Mouse (Mus musculus): Measurements from ENCODE around the gene Usf3. TPM values are rescaled to one million over a fixed set of nuclear protein-coding genes. Genes with fewer than 3 reads are reported as not detected.

Gene Usf3
- polyA plus RNA-seq, 1 experiment, result 7.7 TPM

DNA sequence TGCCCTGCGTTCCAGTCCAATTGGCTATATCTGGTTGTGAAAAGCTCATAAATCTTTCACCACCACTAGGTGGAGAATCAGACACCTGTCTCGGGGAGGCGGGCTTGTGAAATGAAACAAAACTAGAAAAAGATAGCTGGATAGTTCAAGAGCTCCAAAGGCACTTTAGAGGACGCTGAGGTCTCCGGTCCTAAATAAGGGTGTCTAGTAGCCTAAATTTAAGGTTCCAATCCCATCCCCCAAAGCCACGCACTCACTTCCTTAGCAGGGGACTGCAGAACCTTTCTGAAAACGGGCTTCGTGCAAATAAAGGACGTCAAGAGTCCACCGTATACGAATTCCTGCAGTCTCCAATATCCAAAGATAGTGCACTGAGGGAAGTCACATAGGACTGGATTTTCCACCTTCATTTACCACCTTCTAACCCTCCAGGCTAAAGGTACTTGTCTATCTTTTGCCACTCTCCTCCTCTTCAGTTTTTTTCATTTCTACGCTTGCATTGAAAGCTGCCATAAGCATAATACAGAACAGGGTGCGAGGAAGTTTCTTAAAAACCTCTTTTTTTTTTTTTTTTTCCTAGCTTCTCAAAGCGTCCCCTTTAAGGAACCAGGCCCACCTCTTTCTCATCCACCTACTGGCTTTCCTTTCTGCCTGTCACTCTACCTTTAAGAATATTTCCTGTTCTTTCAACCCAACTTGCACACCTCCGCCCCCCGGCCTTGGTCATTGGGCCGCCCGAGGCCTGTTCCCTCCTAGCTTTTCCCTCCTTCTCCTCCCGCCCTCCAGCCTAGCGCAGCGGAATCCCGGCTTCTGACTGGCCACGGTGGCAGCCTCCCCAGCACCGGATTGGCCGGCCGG lies 520 bp upstream of the Usf3 start:
- H3K27ac ChIP-seq (ENCODE audit: insufficient read depth, low read length), result peak overlapping the region; percentile 97
- H3K4me1 ChIP-seq (ENCODE audit: control insufficient read depth, insufficient read depth, insufficient read length), result peaks cover 9% of the 10 kb centered on the region
- under 1% methylated on average over 26 of the region's 26 CpGs for WGBS
- TF ChIP-seq POLR2A (IDR thresholded peaks at IDR 0.05; ENCODE audit: low read depth, low read length) (no peak; the same call in 1 of the 2 replicates), CTCF (IDR thresholded peaks at IDR 0.05; ENCODE audit: extremely low read depth, insufficient read depth, insufficient read length, insufficient replicate concordance) (no peak)
- no peaks in the 10 kb centered on the region for H3K36me3 ChIP-seq (ENCODE audit: control insufficient read depth, insufficient read depth, low read length)
- H3K4me3 ChIP-seq (ENCODE audit: extremely low read depth, insufficient read depth, insufficient read length), result peak overlapping the region; percentile 83
- no peaks in the 10 kb centered on the region for H3K27me3 ChIP-seq (ENCODE audit: control insufficient read depth, insufficient read depth, low read length)
- DNase-seq (ENCODE audit: low read depth in 1 of 2, low spot score in 2 of 2), result peak; percentile 95 to 98

DNA sequence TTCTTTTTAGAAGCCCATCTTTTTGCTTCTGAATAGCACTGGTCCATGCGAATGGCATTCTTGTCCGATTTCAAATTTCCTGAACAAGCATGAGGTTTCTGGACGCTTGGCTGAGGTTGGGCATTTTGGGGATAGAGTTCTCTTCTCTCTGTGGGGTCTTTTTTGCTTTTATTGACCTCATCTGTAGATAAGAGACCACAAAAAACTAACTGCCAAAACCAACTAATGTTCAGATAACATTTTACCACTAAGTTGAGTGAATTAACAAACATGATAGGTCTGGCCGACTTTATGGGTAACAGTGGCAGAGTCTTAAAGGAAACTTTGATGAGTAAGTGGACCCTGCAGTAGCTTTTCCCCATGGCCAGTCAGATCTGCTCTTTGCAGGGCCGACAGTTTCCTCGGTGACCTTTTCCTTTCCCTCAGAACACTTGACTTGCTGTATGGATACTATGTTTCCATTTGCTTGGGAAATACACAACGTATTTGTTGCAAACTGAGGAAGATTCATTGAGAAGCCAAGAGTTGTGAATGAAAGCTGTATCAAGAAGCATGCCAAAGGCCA lies 1.0 kb downstream of the Usf3 start:
- Histone ChIP-seq H3K4me3 (ENCODE audit: extremely low read depth, insufficient read depth, insufficient read length) (peak overlapping the region; percentile 80), H3K27me3 (ENCODE audit: control insufficient read depth, insufficient read depth, low read length) (no peaks in the 10 kb centered on the region), H3K4me1 (ENCODE audit: control insufficient read depth, insufficient read depth, insufficient read length) (peaks cover 9% of the 10 kb centered on the region), H3K36me3 (ENCODE audit: control insufficient read depth, insufficient read depth, low read length) (0 out of 2 replicates have a peak, but pooled peaks cover 1% of the 10 kb centered on the region), H3K27ac (ENCODE audit: insufficient read depth, low read length) (peak overlapping the region; percentile 92)
- TF ChIP-seq POLR2A (IDR thresholded peaks at IDR 0.05; ENCODE audit: low read depth, low read length) (no peak), CTCF (IDR thresholded peaks at IDR 0.05; ENCODE audit: extremely low read depth, insufficient read depth, insufficient read length, insufficient replicate concordance) (no peak)
- DNase-seq (ENCODE audit: low read depth in 1 of 2, low spot score in 2 of 2), result no peak
- WGBS, result 12% methylated on average over 7 of the region's 7 CpGs

DNA sequence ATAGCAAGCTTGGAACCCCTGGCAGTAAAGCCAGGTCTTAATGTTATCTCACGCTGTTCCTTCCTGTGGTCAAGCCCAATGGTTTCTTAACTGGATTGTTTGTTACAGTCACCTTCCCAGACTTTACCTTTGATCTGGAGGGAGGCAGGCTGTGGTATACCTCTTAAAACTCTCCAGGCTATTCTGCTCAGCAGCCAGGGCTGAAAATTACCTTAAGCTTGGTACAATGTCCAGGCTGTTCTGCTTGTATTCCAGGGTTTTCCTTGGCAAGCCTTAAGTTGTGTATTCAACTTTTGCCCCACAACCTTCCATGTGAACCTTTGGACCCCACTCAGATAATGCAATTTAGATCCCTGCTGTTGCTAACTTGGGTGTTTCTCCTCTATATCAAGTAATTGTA lies 2.0 kb downstream of the Usf3 start:
- no peaks in the 10 kb centered on the region for H3K27me3 ChIP-seq (ENCODE audit: control insufficient read depth, insufficient read depth, low read length)
- peaks cover 9% of the 10 kb centered on the region for H3K4me1 ChIP-seq (ENCODE audit: control insufficient read depth, insufficient read depth, insufficient read length)
- no peak overlapping the region for H3K4me3 ChIP-seq (ENCODE audit: extremely low read depth, insufficient read depth, insufficient read length)
- TF ChIP-seq POLR2A (IDR thresholded peaks at IDR 0.05; ENCODE audit: low read depth, low read length), result no peak
- no peak for TF ChIP-seq CTCF (IDR thresholded peaks at IDR 0.05; ENCODE audit: extremely low read depth, insufficient read depth, insufficient read length, insufficient replicate concordance)
- no peak overlapping the region for H3K27ac ChIP-seq (ENCODE audit: insufficient read depth, low read length)
- peaks cover 1% of the 10 kb centered on the region; the same call in 1 of the 2 replicates for H3K36me3 ChIP-seq (ENCODE audit: control insufficient read depth, insufficient read depth, low read length)
- WGBS, result 60% methylated on average over 1 of the region's 1 CpGs
- DNase-seq (ENCODE audit: low read depth in 1 of 2, low spot score in 2 of 2), result no peak

DNA sequence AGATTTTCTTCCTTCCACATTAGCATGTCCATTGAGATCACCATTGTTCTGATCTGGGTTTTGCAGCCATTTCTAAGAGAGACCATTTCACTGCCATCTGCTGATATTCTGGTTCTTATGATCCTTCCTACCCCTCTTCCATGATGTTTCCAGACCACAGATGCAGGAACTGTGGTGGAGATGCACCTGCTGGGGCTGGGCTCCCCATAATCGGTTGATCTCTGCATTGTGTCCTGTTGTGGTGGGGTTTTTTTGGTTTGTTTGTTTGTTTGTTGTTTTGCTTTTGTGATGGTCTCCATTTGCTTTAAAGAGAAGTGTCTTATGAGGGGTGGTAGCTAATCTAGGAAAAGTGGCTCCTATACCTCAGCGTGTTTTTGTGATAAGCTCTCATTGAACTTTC lies 3.5 kb downstream of the Usf3 start:
- Histone ChIP-seq H3K27me3 (ENCODE audit: control insufficient read depth, insufficient read depth, low read length) (no peaks in the 10 kb centered on the region), H3K4me3 (ENCODE audit: extremely low read depth, insufficient read depth, insufficient read length) (no peak overlapping the region), H3K36me3 (ENCODE audit: control insufficient read depth, insufficient read depth, low read length) (peaks cover 1% of the 10 kb centered on the region; the same call in 1 of the 2 replicates), H3K27ac (ENCODE audit: insufficient read depth, low read length) (no peak overlapping the region), H3K4me1 (ENCODE audit: control insufficient read depth, insufficient read depth, insufficient read length) (peaks cover 9% of the 10 kb centered on the region)
- no peak for DNase-seq (ENCODE audit: low read depth in 1 of 2, low spot score in 2 of 2)
- 88% methylated on average over 2 of the region's 2 CpGs for WGBS
- TF ChIP-seq CTCF (IDR thresholded peaks at IDR 0.05; ENCODE audit: extremely low read depth, insufficient read depth, insufficient read length, insufficient replicate concordance) (no peak), POLR2A (IDR thresholded peaks at IDR 0.05; ENCODE audit: low read depth, low read length) (no peak)

DNA sequence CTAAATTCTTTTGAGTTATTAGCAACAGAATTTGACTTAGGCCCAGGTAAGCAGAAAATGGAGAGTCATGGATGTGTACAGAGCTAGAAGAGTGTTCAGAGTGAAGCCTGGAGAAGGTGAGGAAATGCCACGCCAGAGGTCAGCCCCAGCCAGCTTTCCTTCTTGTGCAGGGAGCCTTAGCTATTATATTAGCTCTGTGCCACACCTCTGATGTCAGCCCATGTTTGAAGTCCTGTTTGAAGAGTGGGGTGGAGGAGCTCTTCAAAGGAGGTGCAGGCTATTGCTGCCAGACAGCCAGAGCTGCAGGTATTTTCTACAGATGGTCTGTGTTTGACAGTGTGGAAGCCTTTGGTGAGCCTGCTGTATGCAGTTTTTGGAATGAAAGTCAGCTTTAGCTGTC lies 5.5 kb downstream of the Usf3 start:
- peaks cover 1% of the 10 kb centered on the region; the same call in 1 of the 2 replicates for H3K36me3 ChIP-seq (ENCODE audit: control insufficient read depth, insufficient read depth, low read length)
- H3K4me1 ChIP-seq (ENCODE audit: control insufficient read depth, insufficient read depth, insufficient read length), result peaks cover 8% of the 10 kb centered on the region
- H3K27ac ChIP-seq (ENCODE audit: insufficient read depth, low read length), result no peak overlapping the region
- no peak overlapping the region for H3K4me3 ChIP-seq (ENCODE audit: extremely low read depth, insufficient read depth, insufficient read length)
- no peak for DNase-seq (ENCODE audit: low read depth in 1 of 2, low spot score in 2 of 2)
- 76% methylated on average over 1 of the region's 1 CpGs for WGBS
- no peaks in the 10 kb centered on the region for H3K27me3 ChIP-seq (ENCODE audit: control insufficient read depth, insufficient read depth, low read length)
- TF ChIP-seq CTCF (IDR thresholded peaks at IDR 0.05; ENCODE audit: extremely low read depth, insufficient read depth, insufficient read length, insufficient replicate concordance) (no peak), POLR2A (IDR thresholded peaks at IDR 0.05; ENCODE audit: low read depth, low read length) (no peak)

DNA sequence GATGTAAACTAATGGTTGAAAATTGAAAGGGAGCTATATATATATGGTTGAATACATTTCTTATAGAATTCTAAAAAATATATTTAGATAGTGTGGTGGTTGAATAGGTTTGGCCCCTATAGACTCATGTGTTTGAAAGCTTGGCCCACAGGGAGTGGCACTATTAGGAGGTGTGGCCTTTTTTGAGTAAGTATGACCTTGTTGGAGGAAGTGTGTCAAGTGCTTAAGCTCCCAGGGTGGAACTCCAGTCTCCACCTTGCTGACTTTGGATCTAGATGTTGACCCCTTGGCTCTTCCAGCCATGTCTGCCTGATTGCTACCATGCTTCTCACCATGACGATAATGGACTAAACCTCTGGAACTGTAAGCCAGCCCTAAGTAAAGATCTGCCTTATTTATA lies 9.6 kb downstream of the Usf3 start:
- DNase-seq (ENCODE audit: low read depth in 1 of 2, low spot score in 2 of 2), result no peak
- TF ChIP-seq POLR2A (IDR thresholded peaks at IDR 0.05; ENCODE audit: low read depth, low read length) (no peak), CTCF (IDR thresholded peaks at IDR 0.05; ENCODE audit: extremely low read depth, insufficient read depth, insufficient read length, insufficient replicate concordance) (no peak)
- Histone ChIP-seq H3K27ac (ENCODE audit: insufficient read depth, low read length) (no peak overlapping the region), H3K27me3 (ENCODE audit: control insufficient read depth, insufficient read depth, low read length) (no peaks in the 10 kb centered on the region), H3K4me1 (ENCODE audit: control insufficient read depth, insufficient read depth, insufficient read length) (no peaks in the 10 kb centered on the region; the same call in 1 of the 2 replicates), H3K4me3 (ENCODE audit: extremely low read depth, insufficient read depth, insufficient read length) (no peak overlapping the region), H3K36me3 (ENCODE audit: control insufficient read depth, insufficient read depth, low read length) (peaks cover 1% of the 10 kb centered on the region)
- 95% methylated on average over 1 of the region's 1 CpGs for WGBS
